Mouse (Mus musculus) CH12.LX (cell line): ENCODE results near the gene Lage3.

Source experiments
- CTCF ChIP-seq, 2 experiments: IDR thresholded peaks in 1 of 2; conservative IDR thresholded peaks in 1 of 2; 2 replicates each; pipeline ENCODE4 v1.5.1; 2011 to 2012; ENCODE audit warnings: low read depth in 2 of 2, low read length in 2 of 2, improper control_type of control experiment in 1 of 2, inconsistent platforms in 1 of 2, mild to moderate bottlenecking in 1 of 2, moderate library complexity in 1 of 2
- JUND ChIP-seq: conservative IDR thresholded peaks from 2 replicates; pipeline ENCODE4 v1.6.1; 2011; ENCODE audit warnings: low read depth, low read length, improper control_type of control experiment
- POLR2A ChIP-seq: IDR thresholded peaks from 2 replicates; pipeline ENCODE4 v1.6.1; 2011; ENCODE audit warnings: low read depth, mild to moderate bottlenecking, improper control_type of control experiment, low read length
- SMC3 ChIP-seq: IDR thresholded peaks from 2 replicates; pipeline ENCODE4 v1.6.1; 2011; ENCODE audit warnings: low read depth, low read length, improper control_type of control experiment
- UBTF ChIP-seq: IDR thresholded peaks from 2 replicates; pipeline ENCODE4 v1.6.1; 2012; ENCODE audit warnings: low read depth, mild to moderate bottlenecking, inconsistent platforms, low read length, improper control_type of control experiment, moderate library complexity
- ZC3H11A ChIP-seq: IDR thresholded peaks from 2 replicates; pipeline ENCODE4 v1.6.1; 2012; ENCODE audit warnings: low read depth, mild to moderate bottlenecking, inconsistent platforms, low read length, improper control_type of control experiment

GRCm38 (mm10) chrX:74392535-74393443 lies 39.4 kb upstream of the Lage3 start, which contains the start of the genes Fam3a and Ikbkg:
- TF ChIP-seq UBTF = no peak
- peak in 1 of 2 experiments; percentile 43; a peak in 2 of 4 replicates for TF ChIP-seq CTCF (conservative IDR thresholded peaks at IDR 0.05 in 1 of 2, IDR thresholded peaks at IDR 0.05 in 1 of 2; ENCODE audit: low read depth in 2 of 2, low read length in 2 of 2)
- TF ChIP-seq JUND = no peak
- TF ChIP-seq POLR2A = peak; percentile 70
- 0 out of 2 replicates have a peak, but pooled peaks have one; percentile 12 for TF ChIP-seq SMC3
- TF ChIP-seq ZC3H11A = no peak
